Mouse (Mus musculus) ES-E14 (cell line): Measurements from ENCODE around the gene Fndc3b. TPM values are rescaled to one million over a fixed set of nuclear protein-coding genes. Genes with fewer than 3 reads are reported as not detected.

ENCODE experiments used
- DNase-seq: peaks from one replicate; pipeline ENCODE4 v3.0.0-alpha.2; 2013; ENCODE audit warnings: low read depth, low spot score
- H3K27ac ChIP-seq: 2 replicates; pipeline ENCODE4 v1.5.1; 2012; ENCODE audit warnings: low read depth, mild to moderate bottlenecking, low read length, moderate library complexity, mixed read lengths; ENCODE audit not compliant: poor library complexity, insufficient read depth, severe bottlenecking
- H3K36me3 ChIP-seq: 2 replicates; pipeline ENCODE4 v1.6.1; 2012; ENCODE audit warnings: mild to moderate bottlenecking, low read length, moderate library complexity, mixed read lengths; ENCODE audit not compliant: control insufficient read depth, poor library complexity, insufficient read depth, severe bottlenecking
- H3K4me1 ChIP-seq, 2 experiments: fragments of 150-350 bp in 1 of 2; sonication (generic) in 1 of 2; 2 replicates each; pipeline ENCODE4 v1.6.1; 2012; ENCODE audit warnings: low read length in 2 of 2, mild to moderate bottlenecking in 1 of 2, mixed read lengths in 1 of 2; ENCODE audit not compliant: control insufficient read depth in 2 of 2, insufficient read depth in 2 of 2, poor library complexity in 1 of 2
- H3K4me3 ChIP-seq, 2 experiments: fragments of 150-350 bp in 1 of 2; sonication (generic) in 1 of 2; 2 replicates each; pipeline ENCODE4 v1.5.1; 2012; ENCODE audit warnings: low read length in 2 of 2, low read depth in 1 of 2, mild to moderate bottlenecking in 1 of 2, mixed read lengths in 1 of 2; ENCODE audit not compliant: insufficient read depth in 1 of 2, poor library complexity in 1 of 2, severe bottlenecking in 1 of 2
- H3K9ac ChIP-seq: 2 replicates; pipeline ENCODE4 v1.6.1; 2012; ENCODE audit warnings: low read depth, mild to moderate bottlenecking, low read length, mixed read lengths; ENCODE audit not compliant: poor library complexity, insufficient read depth, severe bottlenecking
- H3K9me3 ChIP-seq: fragments of 150-350 bp; sonication (generic); 2 replicates; pipeline ENCODE4 v1.6.1; 2012; ENCODE audit warnings: low read depth, mild to moderate bottlenecking, low read length; ENCODE audit not compliant: control insufficient read depth, insufficient read depth
- CHD2 ChIP-seq: IDR thresholded peaks from 2 replicates; pipeline ENCODE4 v1.6.1; 2014; ENCODE audit warnings: mild to moderate bottlenecking, low read depth, low read length, inconsistent platforms
- HCFC1 ChIP-seq: IDR thresholded peaks from 2 replicates; pipeline ENCODE4 v1.6.1; 2012; ENCODE audit warnings: low read length, inconsistent platforms, borderline replicate concordance; ENCODE audit not compliant: insufficient read depth
- MAFK ChIP-seq: IDR thresholded peaks from 2 replicates; pipeline ENCODE4 v1.6.1; 2014; ENCODE audit warnings: mild to moderate bottlenecking, low read depth, low read length, inconsistent platforms; ENCODE audit not compliant: insufficient read depth
- ZC3H11A ChIP-seq: IDR thresholded peaks from 2 replicates; pipeline ENCODE4 v1.6.1; 2012; ENCODE audit warnings: low read depth, mild to moderate bottlenecking, inconsistent platforms, low read length, borderline replicate concordance
- ZNF384 ChIP-seq: IDR thresholded peaks from 2 replicates; pipeline ENCODE4 v1.6.1; 2012; ENCODE audit warnings: low read depth, low read length, inconsistent platforms
- in situ Hi-C, 2 experiments: fragments of 600-800 bp; cut with MboI; formaldehyde crosslinking; loops; one replicate each; pipeline ENCODE4 v1.15.1; 2025; ENCODE audit warnings: low sequenced_read_pairs in 2 of 2, inconsistent platforms in 1 of 2; ENCODE audit not compliant: unreplicated experiment in 2 of 2
- total RNA-seq: library from RNA; depleted of rRNA; stranded (reverse); fragments of 300-350 nt; gene quantifications from 2 replicates; pipeline ENCODE4 v1.2.3, GENCODE M21; 2012

Gene Fndc3b
- total RNA-seq, 1 experiment: 16.6 TPM

- no peaks in the 10 kb centered on the region for H3K36me3 ChIP-seq
- DNase-seq: no peak
These were observed 187.8 kb downstream of the Fndc3b start for GRCm38 (mm10) chr3:27523176-27523936.

GRCm38 (mm10) chr3:27520391-27520790, 190.7 kb downstream of the Fndc3b start:
- TF ChIP-seq ZC3H11A (no peak), HCFC1 (no peak), MAFK (no peak), CHD2 (no peak), ZNF384 (no peak)
- Histone ChIP-seq H3K9ac (no peak overlapping the region), H3K4me1 (no peaks in the 10 kb centered on the region), H3K27ac (no peak overlapping the region), H3K9me3 (no peaks in the 10 kb centered on the region), H3K4me3 (no peak overlapping the region), H3K36me3 (no peaks in the 10 kb centered on the region)
- no peak for DNase-seq
- in situ Hi-C loops: no loop called here

More at GRCm38 (mm10) chr3:27523176-27523936, 187.8 kb downstream of the Fndc3b start:
- no peak overlapping the region for H3K4me3 ChIP-seq
- no peaks in the 10 kb centered on the region for H3K9me3 ChIP-seq
- H3K27ac ChIP-seq: no peak overlapping the region
- in situ Hi-C loops: no loop called here
- H3K9ac ChIP-seq: no peak overlapping the region
- no peaks in the 10 kb centered on the region for H3K4me1 ChIP-seq
- TF ChIP-seq CHD2 (no peak), ZC3H11A (no peak), MAFK (no peak), HCFC1 (no peak), ZNF384 (no peak)

- H3K27ac ChIP-seq: no peak overlapping the region
- no peaks in the 10 kb centered on the region for H3K9me3 ChIP-seq
- H3K4me3 ChIP-seq: no peak overlapping the region
- no peak for DNase-seq
- in situ Hi-C loops: no loop called here
- no peak overlapping the region for H3K9ac ChIP-seq
- H3K36me3 ChIP-seq: no peaks in the 10 kb centered on the region
- TF ChIP-seq CHD2: no peak
- TF ChIP-seq ZC3H11A: no peak
- TF ChIP-seq MAFK: no peak
- no peak for TF ChIP-seq ZNF384
- TF ChIP-seq HCFC1: no peak
- H3K4me1 ChIP-seq: no peaks in the 10 kb centered on the region
These were observed 191.6 kb downstream of the Fndc3b start for GRCm38 (mm10) chr3:27519481-27519880.

- TF ChIP-seq MAFK (no peak), ZC3H11A (no peak), CHD2 (no peak), ZNF384 (no peak), HCFC1 (no peak)
These were observed 192.2 kb downstream of the Fndc3b start for GRCm38 (mm10) chr3:27518935-27519334.

GRCm38 (mm10) chr3:27516536-27516935, 194.6 kb downstream of the Fndc3b start:
- Histone ChIP-seq H3K27ac (no peak overlapping the region), H3K9ac (no peak overlapping the region), H3K9me3 (no peaks in the 10 kb centered on the region), H3K36me3 (no peaks in the 10 kb centered on the region), H3K4me1 (peaks cover 0 to 2% of the 10 kb centered on the region in 2 experiments; a peak in 1 of 4 replicates), H3K4me3 (no peak overlapping the region)
- in situ Hi-C loops: no loop called here
- TF ChIP-seq ZC3H11A: no peak
- no peak for TF ChIP-seq CHD2
- TF ChIP-seq ZNF384: no peak
- no peak for TF ChIP-seq HCFC1
- no peak for TF ChIP-seq MAFK
- DNase-seq: no peak

More at GRCm38 (mm10) chr3:27518935-27519334, 192.2 kb downstream of the Fndc3b start:
- Histone ChIP-seq H3K9me3 (no peaks in the 10 kb centered on the region), H3K4me3 (no peak overlapping the region), H3K36me3 (no peaks in the 10 kb centered on the region), H3K27ac (no peak overlapping the region), H3K4me1 (no peaks in the 10 kb centered on the region), H3K9ac (no peak overlapping the region)
- no peak for DNase-seq
- in situ Hi-C loops: no loop called here
